Mouse (Mus musculus): ENCODE measurements around the gene Stum. TPM values are rescaled to one million over a fixed set of nuclear protein-coding genes. Genes with fewer than 3 reads are reported as not detected.

Gene Stum
- polyA plus RNA-seq, 1 experiment: 4.2 TPM

DNA sequence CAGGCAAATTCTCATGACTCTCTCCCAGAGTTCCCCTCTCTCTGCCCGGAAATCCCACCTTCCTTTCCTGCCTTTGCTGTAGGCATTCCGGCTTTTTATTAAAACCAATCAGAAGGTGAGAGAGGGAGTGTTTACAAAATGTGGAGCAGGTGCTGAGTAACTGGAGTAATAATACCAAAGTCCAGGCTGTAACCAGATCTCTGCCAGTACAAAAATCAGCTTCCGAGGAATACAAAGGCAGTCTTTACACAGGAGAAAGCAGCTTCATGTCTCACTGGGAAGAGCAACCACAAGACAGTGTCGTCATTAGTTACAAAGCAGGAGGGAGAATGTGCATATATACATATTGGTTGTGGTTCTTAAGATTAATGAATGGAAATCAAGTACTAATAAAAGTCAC is 19.3 kb upstream of the Stum start:
- Histone ChIP-seq H3K4me3 (replicated peaks; ENCODE audit: extremely low read depth, low read depth, low read length) (no peak overlapping the region), H3K4me1 (ENCODE audit: control insufficient read depth, insufficient read depth, low read length) (no peaks in the 10 kb centered on the region)
- TF ChIP-seq POLR2A (IDR thresholded peaks at IDR 0.05; ENCODE audit: borderline replicate concordance, extremely low read depth, low read depth, low read length) (no peak), CTCF (IDR thresholded peaks at IDR 0.05; ENCODE audit: insufficient read depth, low read length) (no peak)
- DNase-seq: no peak
- WGBS: 62% methylated on average over 4 of the region's 4 CpGs

DNA sequence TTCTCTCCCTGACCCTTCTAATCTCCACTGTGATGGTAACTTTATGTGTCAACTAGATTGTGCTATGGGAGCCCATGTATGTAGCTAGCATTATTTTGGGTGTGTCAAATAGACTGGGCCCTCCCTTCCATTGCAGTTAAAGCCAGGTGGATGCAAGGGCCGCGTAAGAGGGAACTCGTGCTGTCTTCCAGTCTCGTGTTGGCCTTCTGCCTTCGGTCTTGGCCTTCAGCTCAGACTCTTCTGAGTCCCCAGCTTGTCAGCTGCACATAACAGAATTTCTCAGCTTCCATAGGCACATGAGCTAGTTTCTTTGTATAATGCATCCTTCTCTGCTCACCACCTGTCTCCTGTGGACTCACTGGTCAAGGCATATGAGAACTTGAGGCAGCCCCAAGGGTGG is 17.3 kb upstream of the Stum start:
- no peaks in the 10 kb centered on the region for H3K4me1 ChIP-seq (ENCODE audit: control insufficient read depth, insufficient read depth, low read length)
- TF ChIP-seq POLR2A (IDR thresholded peaks at IDR 0.05; ENCODE audit: borderline replicate concordance, extremely low read depth, low read depth, low read length) (no peak), CTCF (IDR thresholded peaks at IDR 0.05; ENCODE audit: insufficient read depth, low read length) (no peak)
- H3K4me3 ChIP-seq (replicated peaks; ENCODE audit: extremely low read depth, low read depth, low read length): no peak overlapping the region
- 90% methylated on average over 5 of the region's 5 CpGs for WGBS
- no peak for DNase-seq

DNA sequence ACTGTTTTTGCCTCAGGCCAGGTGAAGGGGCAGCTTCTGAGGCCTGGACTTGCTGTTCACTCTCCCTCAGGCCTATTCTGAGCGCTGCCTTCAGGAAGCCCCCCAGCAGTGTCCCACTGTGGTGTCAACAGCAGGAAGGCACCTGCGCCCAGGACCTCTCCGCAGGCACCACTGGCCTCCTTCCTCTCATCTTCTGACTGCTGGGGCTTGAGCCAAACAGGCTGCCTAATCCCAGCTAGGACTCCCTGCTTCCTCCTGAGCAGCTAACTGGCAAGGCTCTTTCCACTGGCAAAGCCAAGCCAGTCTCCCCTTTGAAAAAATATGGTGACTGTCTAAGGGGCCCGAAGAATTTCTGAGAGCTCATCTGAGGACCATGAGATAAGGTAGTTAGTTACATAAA is 16.9 kb upstream of the Stum start:
- WGBS: 59% methylated on average over 4 of the region's 4 CpGs
- no peak for DNase-seq

DNA sequence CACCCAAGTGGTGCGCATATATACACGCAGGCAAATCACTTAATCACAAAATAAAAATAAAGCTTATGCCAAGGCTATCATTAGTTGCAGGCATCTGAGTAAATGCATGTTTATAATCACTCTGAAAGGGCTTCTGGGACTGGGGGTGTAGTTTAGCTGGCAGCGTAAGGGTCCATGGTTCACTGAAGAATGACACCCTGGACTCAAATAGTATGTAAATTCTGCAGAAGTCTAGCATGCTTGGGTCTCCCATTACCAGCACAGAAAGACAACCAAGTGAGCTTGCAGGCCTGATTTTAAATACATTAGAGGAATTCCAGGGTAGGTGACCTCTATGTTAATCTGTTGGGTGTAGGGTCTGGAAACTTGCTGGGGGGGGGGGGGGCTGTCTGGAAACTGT is 16.5 kb upstream of the Stum start:
- no peak for DNase-seq
- WGBS: 94% methylated on average over 3 of the region's 3 CpGs
- H3K4me1 ChIP-seq (ENCODE audit: control insufficient read depth, insufficient read depth, low read length): no peaks in the 10 kb centered on the region
- TF ChIP-seq CTCF (IDR thresholded peaks at IDR 0.05; ENCODE audit: insufficient read depth, low read length) (no peak), POLR2A (IDR thresholded peaks at IDR 0.05; ENCODE audit: borderline replicate concordance, extremely low read depth, low read depth, low read length) (no peak)
- no peak overlapping the region for H3K4me3 ChIP-seq (replicated peaks; ENCODE audit: extremely low read depth, low read depth, low read length)

More for the DNA sequence above, 16.9 kb upstream of the Stum start:
- TF ChIP-seq CTCF (IDR thresholded peaks at IDR 0.05; ENCODE audit: insufficient read depth, low read length): no peak
- no peak for TF ChIP-seq POLR2A (IDR thresholded peaks at IDR 0.05; ENCODE audit: borderline replicate concordance, extremely low read depth, low read depth, low read length)
- no peak overlapping the region for H3K4me3 ChIP-seq (replicated peaks; ENCODE audit: extremely low read depth, low read depth, low read length)
- H3K4me1 ChIP-seq (ENCODE audit: control insufficient read depth, insufficient read depth, low read length): no peaks in the 10 kb centered on the region

DNA sequence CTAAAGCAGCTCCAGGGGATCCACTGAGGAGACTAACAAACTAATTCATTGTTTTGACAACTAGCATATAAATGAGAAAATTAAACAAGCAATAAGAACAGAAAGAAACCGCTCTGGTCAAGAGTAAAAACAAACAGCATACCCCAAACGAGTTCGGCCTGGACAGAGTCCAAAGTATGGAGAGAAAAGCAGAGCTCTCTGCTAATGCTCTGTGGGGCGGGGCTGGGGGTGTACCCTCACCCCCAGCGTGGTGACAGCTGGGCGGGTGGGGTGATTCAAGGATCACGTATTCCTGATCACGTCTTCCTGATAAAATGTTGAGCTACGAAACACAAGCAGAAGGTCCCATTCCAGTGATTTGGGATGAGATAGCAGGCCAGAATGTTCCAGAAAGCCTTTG is 9.5 kb upstream of the Stum start:
- TF ChIP-seq CTCF (IDR thresholded peaks at IDR 0.05; ENCODE audit: insufficient read depth, low read length) (no peak), POLR2A (IDR thresholded peaks at IDR 0.05; ENCODE audit: borderline replicate concordance, extremely low read depth, low read depth, low read length) (no peak)
- 38% methylated on average over 9 of the region's 9 CpGs for WGBS
- Histone ChIP-seq H3K4me3 (replicated peaks; ENCODE audit: extremely low read depth, low read depth, low read length) (no peak overlapping the region), H3K4me1 (ENCODE audit: control insufficient read depth, insufficient read depth, low read length) (no peaks in the 10 kb centered on the region)
- no peak for DNase-seq

DNA sequence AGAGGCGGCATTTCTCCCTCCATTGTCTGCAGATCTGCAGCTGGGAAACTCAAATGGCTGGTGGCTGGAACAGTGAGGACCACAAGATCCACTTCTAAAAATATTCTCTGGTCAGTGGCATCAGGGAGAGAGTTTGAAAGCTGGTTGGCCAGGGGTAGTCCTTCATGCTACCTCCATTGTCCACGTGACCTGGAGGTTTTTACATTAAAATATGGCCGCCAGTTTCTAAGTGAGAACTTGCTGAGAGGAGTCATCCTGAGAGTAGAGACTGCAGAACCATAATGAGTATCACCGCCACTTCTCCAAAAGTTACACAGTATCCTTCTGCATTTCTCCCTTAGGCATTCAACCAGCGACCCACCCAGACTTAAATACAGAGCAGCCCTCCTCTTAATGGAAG is 2.0 kb upstream of the Stum start:
- no peak for DNase-seq
- 88% methylated on average over 5 of the region's 5 CpGs for WGBS
- Histone ChIP-seq H3K4me3 (replicated peaks; ENCODE audit: extremely low read depth, low read depth, low read length) (no peak overlapping the region), H3K4me1 (ENCODE audit: control insufficient read depth, insufficient read depth, low read length) (peaks cover 3% of the 10 kb centered on the region; the same call in 1 of the 2 replicates)
- TF ChIP-seq CTCF (IDR thresholded peaks at IDR 0.05; ENCODE audit: insufficient read depth, low read length) (no peak), POLR2A (IDR thresholded peaks at IDR 0.05; ENCODE audit: borderline replicate concordance, extremely low read depth, low read depth, low read length) (no peak)

DNA sequence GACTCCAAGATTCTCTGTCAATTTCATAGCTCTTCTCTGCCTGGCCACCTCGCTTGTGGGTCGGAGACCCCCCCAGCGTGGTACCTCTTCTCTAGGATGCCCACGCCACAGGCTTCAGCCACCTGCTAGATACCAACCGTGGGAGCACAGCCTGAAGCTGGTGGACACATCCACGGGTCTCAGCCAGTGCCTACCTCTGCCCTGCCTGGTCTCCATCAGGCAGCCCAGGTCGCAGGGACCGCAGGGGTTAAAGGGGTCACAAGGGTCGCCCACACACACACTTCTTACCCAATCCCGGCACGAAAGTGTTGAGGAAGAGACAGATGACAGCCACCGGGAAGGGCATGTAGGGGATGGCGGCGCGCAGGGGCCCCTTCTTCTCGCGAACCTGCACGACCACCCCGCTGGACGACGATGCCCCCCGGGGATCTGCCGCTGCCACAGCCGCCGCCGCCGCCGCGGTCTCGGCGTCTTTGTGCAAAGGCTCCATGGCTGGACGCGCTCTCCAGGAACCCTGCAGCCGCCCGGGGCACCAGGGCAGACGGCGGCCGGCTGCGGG is 385 bp downstream of the Stum start:
- no peak for DNase-seq
- no peak overlapping the region for H3K4me3 ChIP-seq (replicated peaks; ENCODE audit: extremely low read depth, low read depth, low read length)
- no peak for TF ChIP-seq POLR2A (IDR thresholded peaks at IDR 0.05; ENCODE audit: borderline replicate concordance, extremely low read depth, low read depth, low read length)
- no peak for TF ChIP-seq CTCF (IDR thresholded peaks at IDR 0.05; ENCODE audit: insufficient read depth, low read length)
- 5% methylated on average over 39 of the region's 39 CpGs for WGBS
- peaks cover 3% of the 10 kb centered on the region; the same call in 1 of the 2 replicates for H3K4me1 ChIP-seq (ENCODE audit: control insufficient read depth, insufficient read depth, low read length)

DNA sequence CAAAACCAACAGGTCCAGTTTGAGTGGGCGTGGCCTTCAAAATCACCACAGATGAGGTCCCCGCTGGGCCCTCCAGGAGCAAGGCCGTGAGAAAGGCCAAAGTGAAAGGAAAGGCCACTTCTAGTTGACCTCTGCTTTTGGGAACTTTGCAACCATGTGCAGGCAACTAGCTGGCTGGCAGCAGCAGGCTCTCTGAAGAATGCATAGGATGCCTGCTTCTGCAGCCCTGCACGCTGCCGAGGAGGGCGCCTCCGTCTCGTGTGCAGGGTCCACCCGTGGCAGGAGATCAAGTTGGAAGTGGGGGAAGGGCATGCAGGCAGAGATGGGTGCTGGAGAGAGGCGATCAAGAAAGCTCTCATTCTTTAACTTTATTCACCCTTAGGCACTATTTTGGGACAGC is 1.3 kb downstream of the Stum start:
- no peak for DNase-seq
- Histone ChIP-seq H3K4me3 (replicated peaks; ENCODE audit: extremely low read depth, low read depth, low read length) (no peak overlapping the region), H3K4me1 (ENCODE audit: control insufficient read depth, insufficient read depth, low read length) (peaks cover 3% of the 10 kb centered on the region; the same call in 1 of the 2 replicates)
- 42% methylated on average over 10 of the region's 10 CpGs for WGBS
- TF ChIP-seq CTCF (IDR thresholded peaks at IDR 0.05; ENCODE audit: insufficient read depth, low read length) (no peak), POLR2A (IDR thresholded peaks at IDR 0.05; ENCODE audit: borderline replicate concordance, extremely low read depth, low read depth, low read length) (no peak)

DNA sequence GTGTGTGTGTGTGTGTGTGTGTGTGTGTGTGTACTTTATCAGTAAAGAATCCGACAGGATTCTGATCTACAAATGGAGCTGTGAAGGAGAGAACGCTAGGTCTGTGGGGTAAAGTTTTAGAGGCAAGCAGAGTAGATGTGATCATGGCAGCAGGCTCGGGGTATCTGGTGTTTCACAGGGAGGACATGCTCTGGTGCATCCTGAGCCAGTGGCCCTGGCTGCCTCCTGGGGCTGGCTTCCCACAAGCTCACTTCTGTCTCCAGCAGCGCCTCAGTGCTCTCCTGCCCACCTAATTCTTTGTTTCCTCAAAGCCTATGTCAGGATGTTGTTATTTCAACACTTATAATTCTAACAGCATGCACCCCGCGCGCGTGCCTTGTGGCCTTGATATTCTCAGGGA is 2.0 kb downstream of the Stum start:
- DNase-seq: no peak
- no peak for TF ChIP-seq CTCF (IDR thresholded peaks at IDR 0.05; ENCODE audit: insufficient read depth, low read length)
- H3K4me1 ChIP-seq (ENCODE audit: control insufficient read depth, insufficient read depth, low read length): peaks cover 3% of the 10 kb centered on the region; the same call in 1 of the 2 replicates
- no peak overlapping the region for H3K4me3 ChIP-seq (replicated peaks; ENCODE audit: extremely low read depth, low read depth, low read length)
- 69% methylated on average over 8 of the region's 8 CpGs for WGBS

DNA sequence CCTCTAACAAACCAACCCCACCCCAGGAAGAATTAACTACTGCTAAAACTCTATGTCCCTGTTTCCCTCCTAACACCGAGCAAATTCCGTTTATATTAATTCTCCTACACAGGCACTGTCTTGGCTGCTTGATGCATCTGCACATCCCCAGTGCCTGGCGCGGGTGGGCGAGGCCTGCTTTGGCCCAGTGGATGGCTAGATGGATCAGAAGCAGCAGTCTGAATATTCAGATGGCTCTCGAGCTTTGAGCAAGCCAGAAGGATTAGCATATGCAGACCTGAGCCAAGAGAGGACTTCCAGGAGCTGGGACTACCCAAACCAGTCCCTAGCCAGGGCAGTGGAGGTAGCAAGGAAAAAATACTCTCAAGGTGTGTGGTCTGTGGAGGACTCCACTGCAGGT is 3.0 kb downstream of the Stum start:
- Histone ChIP-seq H3K4me1 (ENCODE audit: control insufficient read depth, insufficient read depth, low read length) (peaks cover 3% of the 10 kb centered on the region; the same call in 1 of the 2 replicates), H3K4me3 (replicated peaks; ENCODE audit: extremely low read depth, low read depth, low read length) (no peak overlapping the region)
- DNase-seq: no peak
- WGBS: 62% methylated on average over 6 of the region's 6 CpGs
- TF ChIP-seq CTCF (IDR thresholded peaks at IDR 0.05; ENCODE audit: insufficient read depth, low read length) (no peak), POLR2A (IDR thresholded peaks at IDR 0.05; ENCODE audit: borderline replicate concordance, extremely low read depth, low read depth, low read length) (no peak)
